Mouse (Mus musculus): Measurements from ENCODE around the gene Lrrc10. TPM values are rescaled to one million over a fixed set of nuclear protein-coding genes. Genes with fewer than 3 reads are reported as not detected.
"Not testable (repeated sequence)": the region's sequence is repeated elsewhere in the genome, so short reads cannot be mapped to it uniquely, and the experiment has no call there.

Lrrc10 gene
- total RNA-seq (2021) = not detected
- long read RNA-seq = 0 reads

GRCm38 (mm10) chr10:117045175-117046056, at the start of gene Lrrc10:
Lrrc10 (plus strand) TSS chr10:117045341.
- DNase-seq (ENCODE audit: low spot score in 2 of 2) = peak; percentile 50 to 69

GRCm38 (mm10) chr10:116995584-116996235, 49.4 kb upstream of the Lrrc10 start:
- no peak for DNase-seq (ENCODE audit: low spot score in 2 of 2)

GRCm38 (mm10) chr10:116996236-116996600, 48.9 kb upstream of the Lrrc10 start:
- no peak for DNase-seq (ENCODE audit: low spot score in 2 of 2)

DNA sequence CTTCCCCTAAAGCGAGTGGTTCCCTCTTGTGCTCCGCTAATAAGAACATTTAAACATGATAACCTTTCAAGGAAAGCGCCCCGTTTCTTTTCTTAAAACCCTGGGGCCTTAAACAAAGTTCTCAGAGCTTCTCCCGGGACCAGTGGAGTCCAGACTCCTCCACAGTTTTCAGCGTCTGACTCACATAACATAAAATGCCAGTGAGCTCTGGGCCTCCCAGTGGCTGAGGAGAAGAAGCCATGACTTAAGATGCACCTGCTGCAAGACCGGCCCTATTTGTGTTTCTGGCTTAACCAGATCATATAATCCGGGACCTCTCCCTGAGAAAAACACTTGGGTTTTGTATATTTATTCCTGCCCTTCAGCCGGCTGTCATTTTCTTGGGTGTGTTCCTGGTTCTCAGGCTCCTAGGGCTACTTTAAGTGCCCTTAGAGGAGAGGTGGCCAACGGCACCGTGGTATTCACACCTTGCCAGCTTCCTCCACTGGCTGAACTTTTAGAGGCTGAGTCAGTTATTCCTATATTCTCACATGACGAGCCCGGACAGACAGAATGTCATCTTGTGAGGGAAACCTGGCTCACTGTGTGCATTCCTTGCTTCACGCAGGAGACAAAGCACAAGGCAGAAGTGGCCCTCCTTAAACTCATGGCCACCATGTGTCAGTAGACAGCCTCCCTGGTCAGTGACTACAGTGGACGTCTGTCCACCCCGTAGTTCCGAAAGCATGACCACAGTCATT, 46.3 kb upstream of the Lrrc10 start:
- no peak for DNase-seq (ENCODE audit: low spot score in 2 of 2)

- DNase-seq (ENCODE audit: low spot score in 2 of 2) = peak in 1 of 2 experiments; percentile 46
Observed at GRCm38 (mm10) chr10:117000975-117001374, 44.2 kb upstream of the Lrrc10 start.

- no peak for DNase-seq (ENCODE audit: low spot score in 2 of 2)
Observed at GRCm38 (mm10) chr10:117004695-117005094, 40.4 kb upstream of the Lrrc10 start.

DNA sequence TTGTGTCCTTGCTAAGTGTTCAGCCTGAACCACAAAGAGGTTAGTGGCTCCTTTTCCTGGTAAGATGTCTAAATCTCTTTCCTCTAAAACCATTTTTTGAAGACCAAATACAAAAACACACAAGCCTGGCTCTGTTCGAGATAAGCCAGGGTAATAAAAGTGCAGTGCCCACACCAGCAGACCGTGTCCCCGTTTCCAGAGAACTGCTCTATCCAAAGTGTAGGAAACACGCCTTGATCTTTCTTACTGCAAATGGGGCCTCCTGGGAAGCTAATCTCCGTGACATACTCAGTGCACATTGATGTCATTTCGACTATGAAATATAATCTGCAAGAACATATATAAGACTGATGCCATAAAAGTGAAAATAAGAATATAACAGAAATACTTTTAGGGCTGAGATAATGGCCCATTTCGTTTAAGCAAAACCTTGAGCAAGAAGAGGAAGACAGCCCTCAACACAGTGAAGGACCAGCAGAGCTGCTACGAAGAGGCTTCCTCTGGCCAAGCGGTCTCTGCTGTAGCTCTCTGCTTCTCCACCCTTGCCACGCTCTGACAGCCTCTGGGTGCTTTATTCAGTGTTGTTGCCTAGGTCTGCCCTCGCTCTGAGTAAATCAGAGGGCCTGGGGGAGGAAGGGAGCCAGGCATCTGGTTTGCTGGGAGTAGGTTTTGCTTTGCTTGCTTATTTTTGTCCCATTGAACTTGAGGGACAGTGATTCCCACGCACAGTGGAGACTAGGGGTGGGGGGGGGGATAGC, 39.3 kb upstream of the Lrrc10 start:
- no peak for DNase-seq (ENCODE audit: low spot score in 2 of 2)

DNA sequence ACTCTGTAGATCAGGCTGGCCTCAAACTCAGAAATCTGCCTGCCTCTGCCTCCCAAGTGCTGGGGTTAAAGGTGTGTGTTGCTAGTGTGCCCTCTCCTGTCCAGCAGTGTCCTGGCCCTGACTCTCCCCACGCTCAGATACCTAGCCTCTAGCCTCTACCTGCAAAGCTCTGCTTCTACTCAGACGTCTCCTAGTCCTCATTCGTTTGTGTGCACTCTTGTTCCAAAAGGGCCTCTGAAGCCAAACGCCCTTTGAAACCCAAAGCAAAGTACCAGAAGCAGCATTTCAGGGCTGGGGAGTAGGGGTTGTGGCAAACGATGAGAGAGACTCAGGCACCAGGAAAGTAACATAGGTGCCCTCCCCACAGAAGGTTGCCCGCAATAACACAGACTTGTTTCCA, 35.5 kb upstream of the Lrrc10 start:
- no peak for DNase-seq (ENCODE audit: low spot score in 2 of 2)

DNA sequence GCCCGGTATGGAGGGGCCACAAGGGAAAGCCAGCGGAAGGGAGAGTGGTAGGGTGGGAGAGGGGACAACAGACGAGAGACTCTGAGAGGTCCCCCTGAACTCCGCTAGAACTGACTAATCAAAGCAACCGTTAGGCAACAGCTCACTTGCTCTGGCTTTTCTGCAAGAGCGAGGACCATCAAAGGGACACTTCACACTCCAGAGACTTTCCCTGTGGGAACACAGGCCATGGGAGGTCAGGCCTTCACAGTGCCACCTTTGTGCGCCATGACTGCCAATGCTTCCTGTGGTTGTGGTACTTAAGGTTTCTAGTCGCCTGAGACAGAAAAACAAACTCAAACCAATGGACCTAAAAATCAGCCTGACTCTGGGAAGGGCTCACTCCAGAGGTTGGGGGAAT, 34.1 kb upstream of the Lrrc10 start:
- DNase-seq (ENCODE audit: low spot score in 2 of 2) = no peak

DNA sequence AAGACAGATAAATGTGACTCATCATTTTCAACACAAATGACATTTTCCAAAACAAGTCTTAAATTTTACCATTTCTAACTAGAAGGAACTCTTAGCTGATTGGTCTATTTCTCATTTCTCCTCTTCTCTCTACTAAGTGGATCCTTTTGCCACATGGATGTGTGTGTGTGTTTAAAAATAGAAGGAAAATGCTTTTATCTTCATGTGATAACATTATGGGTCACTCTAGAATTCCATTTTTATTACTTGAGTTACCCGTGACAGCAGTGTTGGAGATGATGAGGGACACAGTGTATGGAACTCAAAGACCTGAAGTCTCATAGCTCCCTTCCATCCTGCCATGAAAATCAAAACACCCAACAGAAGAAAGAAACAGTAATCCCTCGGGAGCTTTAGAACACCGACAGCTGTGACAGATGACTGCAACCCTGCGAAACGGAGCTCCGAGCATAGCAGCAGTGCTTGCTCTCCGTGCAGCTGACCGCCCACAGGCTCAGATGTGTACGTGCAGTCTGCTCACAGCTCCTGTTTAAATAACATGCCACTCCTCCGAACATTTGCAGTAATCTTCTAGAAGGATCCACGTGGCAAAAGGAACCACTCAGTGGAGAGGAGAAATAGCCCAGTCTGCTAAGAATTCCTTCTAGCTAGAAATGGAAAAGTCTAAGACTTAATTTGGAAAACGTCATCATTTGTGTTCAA, 31.3 kb upstream of the Lrrc10 start:
- peak in 1 of 2 experiments; percentile 58 for DNase-seq (ENCODE audit: low spot score in 2 of 2)

DNA sequence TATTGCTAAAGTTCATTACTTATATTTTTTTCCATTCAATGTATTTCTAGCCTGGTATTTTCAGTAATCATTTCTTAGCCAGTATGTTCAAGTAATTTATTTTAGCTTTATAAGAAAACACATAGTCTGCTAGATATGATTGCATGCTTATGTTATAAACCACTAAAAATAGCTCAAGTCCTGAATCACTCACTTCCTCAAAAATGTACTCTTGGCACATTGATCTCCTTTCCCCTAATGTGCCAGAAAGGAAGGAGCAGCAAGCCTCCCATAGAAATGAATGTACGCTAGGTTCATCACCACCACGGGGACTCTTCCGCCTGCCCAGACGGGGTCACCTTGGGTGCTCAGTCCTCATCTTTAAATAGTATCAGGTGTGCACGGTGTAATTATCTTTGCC, 30.6 kb upstream of the Lrrc10 start:
- no peak for DNase-seq (ENCODE audit: low spot score in 2 of 2)

GRCm38 (mm10) chr10:117018281-117018840, 26.8 kb upstream of the Lrrc10 start:
- no peak for DNase-seq (ENCODE audit: low spot score in 2 of 2)

- DNase-seq (ENCODE audit: low spot score in 2 of 2) = no peak
Observed at GRCm38 (mm10) chr10:117021020-117021754, 24.0 kb upstream of the Lrrc10 start.

DNA sequence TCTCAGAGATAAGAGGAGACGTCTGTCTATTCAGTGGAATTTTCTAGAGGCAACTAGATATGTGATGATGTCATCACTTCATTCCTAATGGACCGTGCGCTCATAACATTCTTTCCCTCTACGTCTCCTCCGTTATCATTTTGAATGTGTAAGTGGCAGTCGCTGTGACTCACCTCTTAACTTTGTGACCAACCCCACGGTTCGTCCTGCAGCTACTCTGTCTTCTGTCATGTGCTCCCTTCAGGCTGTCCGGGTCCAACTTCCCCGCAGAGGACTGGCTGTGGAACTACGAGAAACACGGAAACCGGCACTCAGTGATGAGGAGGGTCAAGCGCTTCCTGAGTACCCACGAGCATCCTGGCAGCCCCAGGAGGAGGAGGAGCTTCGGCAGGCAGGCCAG, 21.4 kb upstream of the Lrrc10 start:
- DNase-seq (ENCODE audit: low spot score in 2 of 2) = no peak

GRCm38 (mm10) chr10:117025776-117026175, 19.4 kb upstream of the Lrrc10 start:
- DNase-seq (ENCODE audit: low spot score in 2 of 2) = not testable (repeated sequence)

DNA sequence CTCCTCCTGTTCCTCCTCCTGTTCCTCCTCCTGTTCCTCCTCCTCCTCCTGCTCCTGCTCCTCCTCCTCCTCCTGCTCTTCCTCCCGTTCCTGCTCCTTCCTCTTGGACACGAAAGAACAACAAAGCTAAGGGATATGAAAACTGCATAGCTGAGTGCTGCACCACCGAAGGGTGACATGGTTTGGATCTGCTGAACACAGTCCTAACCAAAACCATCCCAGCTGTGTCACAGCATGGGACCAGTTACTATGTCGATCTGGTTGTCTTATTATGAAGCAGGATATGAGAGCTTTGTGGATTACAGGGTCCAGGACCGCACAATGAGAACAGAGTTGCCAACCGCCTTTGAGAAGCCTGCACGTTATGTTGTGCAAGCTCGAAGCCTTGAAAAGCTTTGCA, 19.0 kb upstream of the Lrrc10 start:
- DNase-seq (ENCODE audit: low spot score in 2 of 2) = no peak

DNA sequence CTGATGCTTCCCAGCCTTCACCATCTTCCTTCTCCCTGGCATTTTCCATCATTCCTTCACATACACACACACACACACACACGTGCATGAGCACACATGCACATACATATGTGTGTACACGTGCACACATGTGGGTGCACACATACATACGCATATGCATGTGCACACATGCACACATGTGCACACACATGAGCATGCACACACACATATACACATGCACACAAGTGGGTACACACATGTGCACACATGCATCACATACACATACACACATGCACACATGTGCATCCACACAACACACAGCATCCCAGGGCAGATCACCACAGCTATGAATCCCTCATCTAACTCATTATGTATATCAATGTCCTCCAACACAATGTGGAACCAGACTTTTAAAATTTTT, 14.0 kb upstream of the Lrrc10 start:
- DNase-seq (ENCODE audit: low spot score in 2 of 2) = no peak

DNA sequence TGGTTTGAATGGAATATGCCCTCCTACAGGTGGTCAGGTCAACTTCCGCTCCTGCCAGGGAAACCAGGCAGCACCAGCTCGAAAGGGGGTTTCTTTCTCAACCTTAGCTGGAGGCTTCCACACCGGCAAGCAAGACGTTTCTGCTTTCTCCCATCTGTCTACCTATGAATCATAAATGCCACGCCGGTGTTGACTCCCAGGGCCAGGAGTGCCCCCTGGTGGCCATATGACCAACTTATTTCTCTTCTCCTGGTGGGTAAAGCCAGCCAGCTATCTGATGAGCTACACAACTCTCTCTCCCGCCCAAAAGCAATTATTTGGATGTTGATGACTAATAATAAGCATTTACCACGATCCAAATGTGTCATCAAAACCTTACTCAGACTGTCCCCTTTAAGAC, 11.4 kb upstream of the Lrrc10 start:
- DNase-seq (ENCODE audit: low spot score in 2 of 2) = peak; percentile 76 to 90

DNA sequence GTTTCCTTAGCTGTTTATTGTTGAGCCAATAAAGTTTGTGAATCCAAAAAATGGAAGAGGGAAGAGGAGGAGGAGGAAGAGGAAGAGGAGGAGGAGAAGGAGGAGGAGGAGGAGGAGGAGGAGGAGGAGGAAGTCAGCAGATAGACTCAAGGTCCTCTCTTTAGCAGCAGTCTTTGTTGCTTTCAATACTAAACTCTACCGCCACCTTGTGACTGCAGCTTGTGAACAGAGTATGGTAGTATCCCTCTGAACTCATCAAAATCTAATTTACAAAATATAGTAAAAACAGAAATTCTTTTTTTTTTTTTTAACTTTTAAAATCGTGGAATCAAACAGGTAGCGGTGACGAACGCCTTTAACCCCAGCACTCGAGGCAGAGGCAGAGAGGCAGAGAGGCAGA, 4.8 kb upstream of the Lrrc10 start:
- peak in 1 of 2 experiments; percentile 57 for DNase-seq (ENCODE audit: low spot score in 2 of 2)

DNA sequence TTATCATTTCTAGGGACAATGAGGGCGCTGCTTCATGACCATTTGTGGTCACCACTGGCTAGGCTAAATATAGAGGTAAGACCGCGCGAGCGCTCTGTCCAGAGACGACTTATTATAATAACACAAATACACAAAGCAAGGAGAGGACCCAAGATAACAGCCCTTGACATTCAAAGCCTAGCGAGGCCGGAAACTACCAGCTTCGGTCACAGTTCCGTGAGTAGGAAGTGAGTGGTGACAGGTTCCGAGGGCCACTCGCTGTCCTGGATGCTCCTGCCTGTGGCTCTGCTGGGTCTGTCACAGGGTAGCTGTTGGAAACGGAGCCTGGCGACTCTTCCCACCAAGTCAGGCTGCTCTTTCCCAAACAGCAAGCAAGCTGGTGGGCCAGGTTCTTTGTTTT, 2.8 kb upstream of the Lrrc10 start:
- DNase-seq (ENCODE audit: low spot score in 2 of 2) = no peak

All from layer of hippocampus, adult 18-20 months (tissue).